ENCODE assay signal across 14 mouse cellular contexts in genomic region chr15:28213057-28213456, GRCm38 (mm10). TPM values are rescaled to one million over a fixed set of nuclear protein-coding genes. Genes with fewer than 3 reads are reported as not detected.
"Had no signal": no experiment of that assay in that cellular context is flagged by ENCODE, and none has a peak within 500 bp of the region (broad histone marks: within the 10 kb centered on the region; RNA-seq: fewer than 3 reads in every experiment).

No protein-coding gene starts in this region.

- DNase-seq: kidney, adult 2 months; kidney, postnatal 25 days; layer of hippocampus, adult 9-11 months; liver, embryonic 13.5 days; lung, adult 2 months; lung, postnatal 14 days; lung, postnatal 4 days; midbrain, embryonic 14.5 days; right cerebral cortex, postnatal 25 days; thymus, adult 2 months; thymus, postnatal 14 days; thymus, postnatal 4 days had no signal

RNA-seq across cellular contexts. Expression of gene Dnah5, which starts 9.5 kb away (rescaled TPM):
- total RNA-seq: megakaryocyte progenitor cell, adult 5-6 weeks; megakaryocyte-erythroid progenitor cell, adult 5-6 weeks had no signal
